Mouse (Mus musculus): ENCODE data around the gene Rbpj. TPM values are rescaled to one million over a fixed set of nuclear protein-coding genes. Genes with fewer than 3 reads are reported as not detected.

Gene Rbpj
- polyA plus RNA-seq, 1 experiment = 6.0 TPM

- no peaks in the 10 kb centered on the region for H3K36me3 ChIP-seq (ENCODE audit: control insufficient read depth, insufficient read depth, low read length)
- H3K4me1 ChIP-seq (ENCODE audit: control insufficient read depth, insufficient read depth, low read length) = no peaks in the 10 kb centered on the region; the same call in 1 of the 2 replicates
- no peak overlapping the region for H3K27ac ChIP-seq (ENCODE audit: control insufficient read depth, insufficient read depth, low read depth, low read length)
- no peak overlapping the region for H3K4me3 ChIP-seq (ENCODE audit: control insufficient read depth, low read depth, low read length)
- H3K27me3 ChIP-seq (ENCODE audit: control insufficient read depth, insufficient read depth, low read length) = no peaks in the 10 kb centered on the region
- no peak for TF ChIP-seq POLR2A (IDR thresholded peaks at IDR 0.05; ENCODE audit: control insufficient read depth, low read depth, low read length)
- no peak for TF ChIP-seq CTCF (IDR thresholded peaks at IDR 0.05; ENCODE audit: control insufficient read depth, insufficient read depth, insufficient replicate concordance, low read depth, low read length)
Measured at GRCm38 (mm10) chr5:53683916-53684315, 218.0 kb downstream of the Rbpj start.

GRCm38 (mm10) chr5:53684417-53684816 is 218.5 kb downstream of the Rbpj start:
- TF ChIP-seq CTCF (IDR thresholded peaks at IDR 0.05; ENCODE audit: control insufficient read depth, insufficient read depth, insufficient replicate concordance, low read depth, low read length) (no peak), POLR2A (IDR thresholded peaks at IDR 0.05; ENCODE audit: control insufficient read depth, low read depth, low read length) (no peak)
- no peaks in the 10 kb centered on the region; the same call in 1 of the 2 replicates for H3K4me1 ChIP-seq (ENCODE audit: control insufficient read depth, insufficient read depth, low read length)
- H3K27me3 ChIP-seq (ENCODE audit: control insufficient read depth, insufficient read depth, low read length) = no peaks in the 10 kb centered on the region
- no peak overlapping the region for H3K4me3 ChIP-seq (ENCODE audit: control insufficient read depth, low read depth, low read length)
- no peak overlapping the region for H3K27ac ChIP-seq (ENCODE audit: control insufficient read depth, insufficient read depth, low read depth, low read length)
- no peaks in the 10 kb centered on the region for H3K36me3 ChIP-seq (ENCODE audit: control insufficient read depth, insufficient read depth, low read length)

GRCm38 (mm10) chr5:53685623-53686022 is 219.7 kb downstream of the Rbpj start:
- no peaks in the 10 kb centered on the region for H3K36me3 ChIP-seq (ENCODE audit: control insufficient read depth, insufficient read depth, low read length)
- H3K27ac ChIP-seq (ENCODE audit: control insufficient read depth, insufficient read depth, low read depth, low read length) = no peak overlapping the region
- no peaks in the 10 kb centered on the region for H3K4me1 ChIP-seq (ENCODE audit: control insufficient read depth, insufficient read depth, low read length)
- H3K4me3 ChIP-seq (ENCODE audit: control insufficient read depth, low read depth, low read length) = no peak overlapping the region
- no peak for TF ChIP-seq POLR2A (IDR thresholded peaks at IDR 0.05; ENCODE audit: control insufficient read depth, low read depth, low read length)
- TF ChIP-seq CTCF (IDR thresholded peaks at IDR 0.05; ENCODE audit: control insufficient read depth, insufficient read depth, insufficient replicate concordance, low read depth, low read length) = no peak
- H3K27me3 ChIP-seq (ENCODE audit: control insufficient read depth, insufficient read depth, low read length) = no peaks in the 10 kb centered on the region

GRCm38 (mm10) chr5:53686379-53686778 is 220.4 kb downstream of the Rbpj start:
- H3K27ac ChIP-seq (ENCODE audit: control insufficient read depth, insufficient read depth, low read depth, low read length) = no peak overlapping the region
- no peak for TF ChIP-seq CTCF (IDR thresholded peaks at IDR 0.05; ENCODE audit: control insufficient read depth, insufficient read depth, insufficient replicate concordance, low read depth, low read length)
- H3K27me3 ChIP-seq (ENCODE audit: control insufficient read depth, insufficient read depth, low read length) = no peaks in the 10 kb centered on the region
- no peaks in the 10 kb centered on the region for H3K36me3 ChIP-seq (ENCODE audit: control insufficient read depth, insufficient read depth, low read length)
- H3K4me1 ChIP-seq (ENCODE audit: control insufficient read depth, insufficient read depth, low read length) = no peaks in the 10 kb centered on the region
- no peak overlapping the region for H3K4me3 ChIP-seq (ENCODE audit: control insufficient read depth, low read depth, low read length)

GRCm38 (mm10) chr5:53688326-53688725 is 222.4 kb downstream of the Rbpj start:
- H3K27me3 ChIP-seq (ENCODE audit: control insufficient read depth, insufficient read depth, low read length) = no peaks in the 10 kb centered on the region
- H3K4me3 ChIP-seq (ENCODE audit: control insufficient read depth, low read depth, low read length) = no peak overlapping the region
- no peaks in the 10 kb centered on the region for H3K4me1 ChIP-seq (ENCODE audit: control insufficient read depth, insufficient read depth, low read length)
- no peak for TF ChIP-seq POLR2A (IDR thresholded peaks at IDR 0.05; ENCODE audit: control insufficient read depth, low read depth, low read length)
- TF ChIP-seq CTCF (IDR thresholded peaks at IDR 0.05; ENCODE audit: control insufficient read depth, insufficient read depth, insufficient replicate concordance, low read depth, low read length) = no peak
- no peak overlapping the region for H3K27ac ChIP-seq (ENCODE audit: control insufficient read depth, insufficient read depth, low read depth, low read length)
- no peaks in the 10 kb centered on the region for H3K36me3 ChIP-seq (ENCODE audit: control insufficient read depth, insufficient read depth, low read length)

- TF ChIP-seq CTCF (IDR thresholded peaks at IDR 0.05; ENCODE audit: control insufficient read depth, insufficient read depth, insufficient replicate concordance, low read depth, low read length) (no peak), POLR2A (IDR thresholded peaks at IDR 0.05; ENCODE audit: control insufficient read depth, low read depth, low read length) (no peak)
- H3K4me1 ChIP-seq (ENCODE audit: control insufficient read depth, insufficient read depth, low read length) = no peaks in the 10 kb centered on the region
- no peak overlapping the region for H3K4me3 ChIP-seq (ENCODE audit: control insufficient read depth, low read depth, low read length)
- H3K36me3 ChIP-seq (ENCODE audit: control insufficient read depth, insufficient read depth, low read length) = no peaks in the 10 kb centered on the region
- no peak overlapping the region for H3K27ac ChIP-seq (ENCODE audit: control insufficient read depth, insufficient read depth, low read depth, low read length)
- no peaks in the 10 kb centered on the region for H3K27me3 ChIP-seq (ENCODE audit: control insufficient read depth, insufficient read depth, low read length)
Measured at GRCm38 (mm10) chr5:53691577-53691976, 225.6 kb downstream of the Rbpj start.

GRCm38 (mm10) chr5:53692100-53692499 is 226.1 kb downstream of the Rbpj start:
- H3K36me3 ChIP-seq (ENCODE audit: control insufficient read depth, insufficient read depth, low read length) = no peaks in the 10 kb centered on the region
- H3K4me1 ChIP-seq (ENCODE audit: control insufficient read depth, insufficient read depth, low read length) = no peaks in the 10 kb centered on the region
- H3K4me3 ChIP-seq (ENCODE audit: control insufficient read depth, low read depth, low read length) = no peak overlapping the region
- no peak overlapping the region for H3K27ac ChIP-seq (ENCODE audit: control insufficient read depth, insufficient read depth, low read depth, low read length)
- H3K27me3 ChIP-seq (ENCODE audit: control insufficient read depth, insufficient read depth, low read length) = no peaks in the 10 kb centered on the region
- TF ChIP-seq CTCF (IDR thresholded peaks at IDR 0.05; ENCODE audit: control insufficient read depth, insufficient read depth, insufficient replicate concordance, low read depth, low read length) (no peak), POLR2A (IDR thresholded peaks at IDR 0.05; ENCODE audit: control insufficient read depth, low read depth, low read length) (no peak)

GRCm38 (mm10) chr5:53692662-53693061 is 226.7 kb downstream of the Rbpj start:
- H3K27me3 ChIP-seq (ENCODE audit: control insufficient read depth, insufficient read depth, low read length) = no peaks in the 10 kb centered on the region
- H3K4me3 ChIP-seq (ENCODE audit: control insufficient read depth, low read depth, low read length) = no peak overlapping the region
- no peak for TF ChIP-seq CTCF (IDR thresholded peaks at IDR 0.05; ENCODE audit: control insufficient read depth, insufficient read depth, insufficient replicate concordance, low read depth, low read length)
- TF ChIP-seq POLR2A (IDR thresholded peaks at IDR 0.05; ENCODE audit: control insufficient read depth, low read depth, low read length) = no peak
- no peak overlapping the region for H3K27ac ChIP-seq (ENCODE audit: control insufficient read depth, insufficient read depth, low read depth, low read length)
- H3K4me1 ChIP-seq (ENCODE audit: control insufficient read depth, insufficient read depth, low read length) = no peaks in the 10 kb centered on the region
- no peaks in the 10 kb centered on the region for H3K36me3 ChIP-seq (ENCODE audit: control insufficient read depth, insufficient read depth, low read length)
